Mouse (Mus musculus): ENCODE data around the gene Slc5a5.

- no peak for TF ChIP-seq CTCF (IDR thresholded peaks at IDR 0.05; ENCODE audit: insufficient read depth, low read length)
- TF ChIP-seq POLR2A (IDR thresholded peaks at IDR 0.05; ENCODE audit: borderline replicate concordance, extremely low read depth, low read depth, low read length): no peak
Measured at GRCm38 (mm10) chr8:70846371-70847154, 46.0 kb downstream of the Slc5a5 start.

Data from lung, adult 2 months (tissue).